Mouse (Mus musculus): ENCODE measurements at regions not wholly inside any gene's neighbourhood (a gene's known extent, or its start where the extent isn't known, plus 50 kb on each side); places are given as distances from the start of the nearest gene placed in this dataset.

DNA sequence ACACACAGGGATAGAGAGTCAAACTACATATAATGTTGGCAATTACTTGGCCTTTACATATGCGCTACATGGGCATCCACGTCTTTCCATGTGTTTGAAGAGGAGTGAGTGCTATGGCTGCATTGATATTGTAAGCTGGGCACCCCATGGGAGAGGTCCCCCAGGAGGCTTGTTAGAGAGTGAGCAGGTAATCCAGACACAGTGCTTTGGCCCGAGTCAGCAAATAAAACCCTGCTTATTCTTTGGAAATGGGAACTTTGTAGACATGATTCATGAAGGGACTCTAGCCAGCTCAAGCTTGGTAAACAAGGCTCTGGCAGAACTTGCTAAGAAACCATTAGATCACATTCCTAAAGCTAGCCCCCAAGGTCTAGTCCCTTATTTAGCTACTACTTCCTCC lies 557.6 kb upstream of the Gm10131 start:
- no peak for TF ChIP-seq ZMIZ1 (IDR thresholded peaks at IDR 0.05; ENCODE audit: low read depth, low read length)
- no peak for TF ChIP-seq CTCF (IDR thresholded peaks at IDR 0.05 in 2 of 3, conservative IDR thresholded peaks at IDR 0.05 in 1 of 3; ENCODE audit: control insufficient read depth in 1 of 3, insufficient read depth in 1 of 3, low read depth in 2 of 3, low read length in 3 of 3, poor library complexity in 1 of 3, severe bottlenecking in 1 of 3)
- TF ChIP-seq SIN3A (IDR thresholded peaks at IDR 0.05; ENCODE audit: low read length) = no peak
- no peak for TF ChIP-seq MAZ (IDR thresholded peaks at IDR 0.05; ENCODE audit: low read depth, low read length)
- no peak for TF ChIP-seq POLR2A (IDR thresholded peaks at IDR 0.05; ENCODE audit: control insufficient read depth in 1 of 2, insufficient read depth in 1 of 2, low read depth in 1 of 2, low read length in 2 of 2, poor library complexity in 1 of 2)
- no peak for TF ChIP-seq NRF1 (IDR thresholded peaks at IDR 0.05; ENCODE audit: insufficient read depth, low read depth, low read length, poor library complexity, severe bottlenecking)
- TF ChIP-seq ELF1 (IDR thresholded peaks at IDR 0.05; ENCODE audit: low read depth, low read length) = no peak

All from MEL (cell line).